Mouse (Mus musculus): Measurements from ENCODE around the gene Zc3h6. TPM values are rescaled to one million over a fixed set of nuclear protein-coding genes. Genes with fewer than 3 reads are reported as not detected.

The Zc3h6 gene
- total RNA-seq, 2 experiments from 2014 or later: 3.3 to 5.5 TPM

Other genes with a start within 250 kb of the Zc3h6 start
- gene Tmem87b, start 149.3 kb upstream of the Zc3h6 start, total RNA-seq (2014; fragmentation: Nextera tagmentation): 7.7 and 9.4 TPM in 2 replicates
- gene Tmem87b, start 149.3 kb upstream of the Zc3h6 start, total RNA-seq (2017): 14.3 and 16.2 TPM in 2 replicates
- not detected in 2 replicates for gene Fbln7, start 104.4 kb upstream of the Zc3h6 start, total RNA-seq (2014; fragmentation: Nextera tagmentation)
- gene Fbln7, start 104.4 kb upstream of the Zc3h6 start, total RNA-seq (2017): not detected in 2 replicates
- 9.4 and 27.9 TPM in 2 replicates for gene Zc3h8, start 23.3 kb upstream of the Zc3h6 start, total RNA-seq (2014; fragmentation: Nextera tagmentation)
- gene Zc3h8, start 23.3 kb upstream of the Zc3h6 start, total RNA-seq (2017): 16.2 TPM in 2 replicates
- gene Gm10762, start 323 bp downstream of the Zc3h6 start, total RNA-seq (2014; fragmentation: Nextera tagmentation): 7.5 and 7.6 TPM in 2 replicates
- 1.2 and 11.3 TPM in 2 replicates for gene Gm10762, start 323 bp downstream of the Zc3h6 start, total RNA-seq (2017)
- not detected in 2 replicates for gene Vinac1, start 80.8 kb downstream of the Zc3h6 start, total RNA-seq (2014; fragmentation: Nextera tagmentation)
- gene Vinac1, start 80.8 kb downstream of the Zc3h6 start, total RNA-seq (2017): not detected in 2 replicates
- 1.0 and 3.4 TPM in 2 replicates for gene Ttl, start 98.5 kb downstream of the Zc3h6 start, total RNA-seq (2014; fragmentation: Nextera tagmentation)
- gene Ttl, start 98.5 kb downstream of the Zc3h6 start, total RNA-seq (2017): 3.8 and 5.8 TPM in 2 replicates
- 68.1 and 87.8 TPM in 2 replicates for gene Polr1b, start 133.6 kb downstream of the Zc3h6 start, total RNA-seq (2014; fragmentation: Nextera tagmentation)
- gene Polr1b, start 133.6 kb downstream of the Zc3h6 start, total RNA-seq (2017): 49.4 and 79.1 TPM in 2 replicates
- gene Chchd5, start 162.3 kb downstream of the Zc3h6 start, total RNA-seq (2014; fragmentation: Nextera tagmentation): 16.5 and 17.3 TPM in 2 replicates
- gene Chchd5, start 162.3 kb downstream of the Zc3h6 start, total RNA-seq (2017): 6.8 and 10.7 TPM in 2 replicates
- 105 and 115 TPM in 2 replicates for gene Slc20a1, start 231.4 kb downstream of the Zc3h6 start, total RNA-seq (2014; fragmentation: Nextera tagmentation)
- gene Slc20a1, start 231.4 kb downstream of the Zc3h6 start, total RNA-seq (2017): 180 and 206 TPM in 2 replicates